Mouse (Mus musculus) myocyte (in vitro differentiated cells): Measurements from ENCODE around the gene Prkcsh.

Experiments used
- CEBPB ChIP-seq: IDR thresholded peaks from 2 replicates; pipeline ENCODE4 v1.6.1; 2011; ENCODE audit warnings: mild to moderate bottlenecking, moderate library complexity; ENCODE audit not compliant: poor library complexity, insufficient read depth, severe bottlenecking
- E2F4 ChIP-seq: IDR thresholded peaks from one replicate; pipeline ENCODE4 v1.6.1; 2011; ENCODE audit warnings: mild to moderate bottlenecking, control low read depth, moderate library complexity; ENCODE audit not compliant: insufficient read depth
- MAX ChIP-seq: IDR thresholded peaks from one replicate; pipeline ENCODE4 v1.6.1; 2011; ENCODE audit warnings: low read depth, mild to moderate bottlenecking, control low read depth
- MYOG ChIP-seq, 3 experiments: IDR thresholded peaks; one replicate each; pipeline ENCODE4 v1.6.1; 2011; ENCODE audit warnings: control low read depth in 2 of 3, low read depth in 2 of 3, mild to moderate bottlenecking in 2 of 3; ENCODE audit not compliant: insufficient read length in 2 of 3, control insufficient read depth in 1 of 3, insufficient read depth in 1 of 3
- POLR2A ChIP-seq: IDR thresholded peaks from one replicate; pipeline ENCODE4 v1.6.1; 2011; ENCODE audit warnings: low read depth, mild to moderate bottlenecking, control low read depth, moderate library complexity; ENCODE audit not compliant: insufficient read length
- POLR2AphosphoS2 ChIP-seq: IDR thresholded peaks from one replicate; pipeline ENCODE4 v1.6.1; 2011; ENCODE audit warnings: low read depth, control low read depth; ENCODE audit not compliant: insufficient read length
- SRF ChIP-seq: IDR thresholded peaks from one replicate; pipeline ENCODE4 v1.6.1; 2011; ENCODE audit warnings: low read depth; ENCODE audit not compliant: control insufficient read depth, insufficient read length
- TCF12 ChIP-seq: IDR thresholded peaks from one replicate; pipeline ENCODE4 v1.6.1; 2011; ENCODE audit warnings: mild to moderate bottlenecking, control low read depth; ENCODE audit not compliant: poor library complexity, insufficient read depth, severe bottlenecking
- USF1 ChIP-seq: IDR thresholded peaks from one replicate; pipeline ENCODE4 v1.6.1; 2011; ENCODE audit warnings: low read depth, mild to moderate bottlenecking, control low read depth, moderate library complexity

- TF ChIP-seq E2F4 (no peak), POLR2A (no peak), MAX (no peak), POLR2AphosphoS2 (no peak), CEBPB (no peak), USF1 (no peak), SRF (no peak), MYOG (IDR thresholded peaks at IDR 0.05; ENCODE audit: control insufficient read depth in 1 of 3, insufficient read depth in 1 of 3, insufficient read length in 2 of 3, low read depth in 2 of 3) (no peak), TCF12 (no peak)
Measured at GRCm38 (mm10) chr9:21958372-21958771, 44.2 kb upstream of the Prkcsh start.
